Mouse (Mus musculus): ENCODE data around the gene Commd1. TPM values are rescaled to one million over a fixed set of nuclear protein-coding genes. Genes with fewer than 3 reads are reported as not detected.

Commd1 gene
- total and polyA plus RNA-seq, 3 experiments = 3.9 to 112 (median 86.6) TPM

DNA sequence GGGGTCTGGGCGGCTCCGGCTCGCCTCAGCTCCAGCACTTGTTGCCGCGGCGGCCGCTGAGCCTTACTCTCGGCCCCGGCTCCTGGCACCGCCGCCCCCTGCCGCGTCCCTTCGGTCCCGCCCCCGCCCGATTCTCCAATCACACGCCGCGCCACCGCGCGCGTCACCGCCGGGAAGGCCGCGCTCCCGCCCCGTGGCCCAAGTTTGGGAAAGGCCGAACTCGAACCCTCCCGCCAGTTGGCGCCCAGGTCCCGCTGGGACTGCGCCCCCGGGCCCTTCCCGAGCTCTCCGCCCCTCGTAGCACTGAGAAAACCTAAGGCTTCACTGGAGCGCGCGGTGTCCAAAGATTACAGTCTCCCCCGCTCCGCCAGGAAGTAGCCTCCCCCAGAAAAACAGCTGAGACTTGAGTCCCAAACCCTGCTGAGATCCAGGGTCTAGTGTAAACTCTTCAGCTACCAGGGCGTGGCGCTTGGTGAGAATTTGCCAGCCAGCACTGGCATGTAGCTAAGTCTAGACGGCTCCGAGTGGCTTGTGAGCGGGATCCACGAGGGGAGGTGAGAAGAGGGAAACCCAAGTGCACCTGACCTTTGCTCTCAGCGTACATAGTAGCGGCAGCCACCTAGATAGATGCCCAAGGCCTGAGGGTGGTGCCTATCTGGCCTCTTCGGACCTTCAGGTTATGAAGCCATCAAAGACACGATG, 122.4 kb downstream of the Commd1 start:
- peak; percentile 96 for DNase-seq

DNA sequence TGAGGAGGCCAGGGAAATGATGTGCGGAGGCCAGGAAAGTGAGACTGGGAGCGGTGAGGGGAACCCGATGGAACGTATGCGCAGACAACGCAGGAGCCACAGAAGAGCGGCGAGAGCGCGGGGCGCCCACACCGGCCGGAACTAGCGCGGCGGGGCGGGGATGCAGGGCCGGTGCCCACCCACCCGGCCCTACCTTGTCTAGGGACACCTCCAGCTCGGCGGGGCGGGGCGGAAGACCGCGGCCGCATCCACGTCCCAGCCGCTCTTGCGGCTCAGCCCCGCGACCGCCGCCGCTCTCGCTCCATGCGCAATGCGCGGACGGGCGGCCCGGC, 122.9 kb downstream of the Commd1 start:
- no peak for DNase-seq

DNA sequence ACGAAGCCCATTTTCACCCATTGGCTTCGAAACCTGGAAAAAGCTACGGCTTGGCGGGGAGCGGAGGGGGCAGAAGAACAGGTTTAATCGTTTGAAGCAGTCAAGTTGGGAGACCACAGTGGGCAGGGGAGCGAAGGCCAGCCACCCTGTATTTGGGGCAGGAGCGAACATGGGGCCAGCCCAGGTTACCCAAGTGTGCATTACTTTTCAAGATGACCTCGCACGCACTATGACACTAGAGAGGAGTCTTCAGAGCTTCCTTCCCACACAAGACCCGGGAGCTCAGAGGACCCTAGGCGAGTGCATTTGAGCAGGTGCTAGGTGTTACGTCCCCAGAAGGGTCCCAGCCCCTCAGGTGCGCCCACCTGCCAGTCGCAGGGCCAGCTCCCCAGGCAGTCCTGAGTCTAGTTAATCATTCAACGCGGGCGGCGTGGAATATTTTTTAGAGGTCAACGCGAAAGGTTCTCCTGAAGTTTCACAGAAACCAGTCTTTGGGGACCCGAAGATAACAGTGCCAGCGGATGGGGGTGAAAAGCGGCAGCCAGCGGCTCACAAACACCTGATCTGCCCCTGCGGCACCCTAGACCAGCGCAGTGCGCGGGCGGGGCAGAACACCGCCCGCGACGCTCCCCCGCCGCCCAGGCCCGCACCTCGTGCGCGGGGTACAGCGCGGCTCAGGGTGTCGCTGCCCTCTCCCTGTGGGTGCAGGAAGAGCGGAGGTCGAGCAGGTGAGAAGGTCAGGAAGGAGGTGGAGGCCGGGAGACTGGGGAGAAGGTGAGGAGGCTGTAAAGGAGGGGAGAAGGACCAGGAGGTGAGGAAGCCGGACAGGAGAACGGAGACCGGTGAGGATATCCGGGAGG, 123.5 kb downstream of the Commd1 start:
- no peak for DNase-seq

DNA sequence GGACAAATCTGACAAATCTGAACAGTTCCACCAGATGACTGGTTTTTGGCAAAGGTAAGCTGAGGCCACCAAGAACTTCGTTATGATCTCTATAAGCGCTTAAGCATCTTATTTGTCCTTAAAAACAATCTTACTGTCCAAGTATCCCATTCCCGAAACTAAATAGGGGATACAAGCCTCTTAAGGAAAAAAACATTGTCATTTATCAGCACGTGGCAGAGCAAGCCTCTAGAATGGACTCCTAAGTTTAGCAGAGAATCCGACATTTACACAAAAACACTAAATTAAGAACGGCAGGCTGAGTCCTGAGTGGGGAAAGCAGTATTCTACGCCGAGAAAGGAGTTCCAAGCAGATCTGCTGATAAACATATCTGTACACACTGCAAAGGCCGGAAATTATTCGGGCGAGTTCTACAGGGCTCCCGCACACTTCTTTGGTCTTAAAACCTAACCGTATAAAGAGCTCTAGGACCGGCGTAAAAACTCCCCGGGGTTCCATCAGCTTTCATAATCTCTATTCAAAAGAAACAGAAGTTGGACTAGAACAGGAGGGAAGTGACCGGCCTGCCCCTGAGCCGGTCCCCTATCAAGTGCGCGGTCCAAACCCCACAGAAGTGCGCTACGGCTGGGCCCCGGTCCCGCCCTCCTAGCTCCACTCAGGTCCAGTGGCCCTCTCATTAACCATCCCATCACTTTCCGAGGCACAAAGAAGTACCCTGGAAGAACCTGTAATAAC, 124.3 kb downstream of the Commd1 start:
- DNase-seq = peak; percentile 73

DNA sequence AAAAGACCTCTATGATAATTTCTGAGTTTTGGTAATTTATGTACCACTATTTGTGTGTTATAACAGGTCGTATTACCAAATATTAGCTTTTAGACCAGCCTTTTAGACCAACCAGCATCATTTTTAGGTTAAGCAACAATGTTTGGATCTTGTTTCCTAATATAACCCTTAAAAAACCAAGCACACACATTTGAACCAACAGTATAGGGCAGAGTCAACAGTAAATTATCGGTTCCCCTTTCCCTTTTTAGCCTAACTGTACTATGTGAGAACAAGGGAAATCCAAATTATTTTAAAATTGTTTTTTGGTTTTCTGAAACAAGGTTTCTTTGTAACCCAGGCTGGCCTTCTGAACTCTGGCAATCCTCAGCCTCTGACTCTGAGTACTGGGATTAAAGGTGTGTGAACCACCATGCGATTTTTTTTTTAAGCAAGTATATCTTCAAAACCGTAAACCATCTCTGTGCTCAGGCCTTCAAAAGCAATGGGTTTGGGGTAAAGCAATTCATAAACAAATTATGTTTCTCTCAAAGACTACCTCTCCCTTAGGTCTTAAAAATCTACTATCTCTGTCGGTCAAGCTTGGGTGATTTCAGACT, 125.0 kb downstream of the Commd1 start:
- DNase-seq = no peak

DNA sequence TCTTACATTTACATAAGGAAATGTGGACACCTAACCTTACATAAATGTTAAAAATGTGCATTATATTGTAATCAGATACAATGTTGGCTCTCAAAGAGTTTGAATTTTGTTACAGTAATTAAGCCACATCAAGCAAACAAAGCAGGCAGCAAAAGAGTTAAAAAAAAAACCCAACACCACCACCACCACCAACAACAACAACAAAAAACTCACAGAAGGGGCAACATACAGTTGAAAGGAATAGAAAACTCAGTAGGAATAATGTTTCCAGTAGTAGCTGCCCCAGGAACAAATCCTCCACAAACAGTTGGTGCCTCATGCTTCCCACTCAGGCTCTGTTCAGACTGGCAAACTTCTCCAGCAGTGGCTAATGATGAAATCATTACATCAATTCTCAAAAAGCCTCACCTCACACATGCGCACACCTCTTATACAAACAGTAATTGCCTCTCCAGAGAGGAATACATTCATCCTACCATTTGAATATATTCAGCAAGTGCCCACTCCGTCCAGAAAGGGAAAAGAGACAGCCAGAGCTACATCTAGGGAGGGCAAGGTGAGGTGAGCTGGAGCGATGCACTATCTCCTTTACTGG, 125.7 kb downstream of the Commd1 start:
- DNase-seq = peak; percentile 55

DNA sequence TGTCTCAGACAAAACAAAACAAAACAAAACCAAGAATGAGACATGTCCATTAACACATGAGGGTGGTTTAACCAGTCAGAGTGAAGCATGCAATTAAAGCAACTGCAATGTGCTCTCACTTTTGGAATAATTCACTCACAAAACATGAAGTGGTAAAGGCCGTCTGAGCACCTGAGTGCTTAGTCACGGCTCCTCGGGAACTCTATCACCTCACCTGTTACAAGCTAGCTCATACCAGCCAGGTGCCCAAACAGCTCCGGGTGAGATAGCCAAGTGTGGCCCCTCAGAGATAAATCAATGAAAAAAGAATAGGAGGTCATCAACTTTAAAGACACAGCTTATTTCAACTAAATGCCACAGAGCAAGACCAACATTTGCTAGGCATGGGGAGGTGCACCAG, 127.6 kb downstream of the Commd1 start:
- DNase-seq = no peak

DNA sequence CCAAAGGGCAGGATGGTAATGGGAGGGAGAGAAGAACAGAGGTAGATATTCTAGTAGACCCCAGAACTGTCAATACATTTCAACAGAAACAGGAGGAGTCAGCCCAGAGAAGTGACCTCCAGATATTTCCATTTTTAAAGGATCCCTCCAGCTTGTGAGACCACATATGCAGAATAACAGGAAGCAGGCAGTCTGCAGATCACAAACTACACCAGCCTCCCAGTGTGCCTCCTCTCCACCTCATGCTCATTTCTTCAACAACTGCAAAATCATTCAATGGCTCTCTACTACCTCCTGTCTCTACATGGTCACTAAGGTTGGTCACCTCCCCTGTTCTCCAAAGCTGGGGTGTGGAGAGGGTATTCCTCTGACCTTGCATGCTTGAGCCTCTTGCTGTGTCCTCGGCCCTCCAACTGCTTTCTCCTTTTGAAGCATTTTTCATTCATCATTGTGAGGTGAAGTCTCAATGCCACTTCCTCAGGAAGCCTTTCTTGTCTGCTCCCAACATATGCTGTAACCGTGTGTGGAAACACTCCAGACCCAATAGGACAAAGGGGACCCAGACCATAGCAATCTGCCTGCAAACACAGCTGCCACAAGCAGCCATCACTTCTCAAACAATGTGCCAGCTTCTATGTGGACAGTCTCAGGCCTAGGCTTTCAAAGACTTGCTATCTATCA, 128.6 kb downstream of the Commd1 start:
- peak; percentile 77 for DNase-seq

DNA sequence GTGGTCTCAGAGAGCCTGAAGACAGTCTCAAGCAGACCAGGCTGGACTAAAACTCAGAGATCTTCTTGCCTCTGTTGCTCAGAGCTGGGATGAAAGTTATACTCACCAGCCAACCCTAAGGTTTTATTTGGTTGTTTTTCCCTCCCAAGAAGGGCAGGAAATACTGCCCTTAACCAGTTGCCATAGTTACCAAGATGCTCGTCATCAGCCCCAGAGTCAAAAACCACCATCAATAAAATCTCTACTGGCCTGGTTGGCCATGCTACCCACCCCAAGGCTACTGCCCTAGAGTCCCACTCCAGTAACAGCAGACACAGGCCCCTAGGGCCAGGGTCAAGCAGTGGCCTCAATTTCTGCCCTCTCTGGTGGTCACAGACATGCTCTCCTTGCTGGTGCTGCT, 129.7 kb downstream of the Commd1 start:
- DNase-seq = no peak

DNA sequence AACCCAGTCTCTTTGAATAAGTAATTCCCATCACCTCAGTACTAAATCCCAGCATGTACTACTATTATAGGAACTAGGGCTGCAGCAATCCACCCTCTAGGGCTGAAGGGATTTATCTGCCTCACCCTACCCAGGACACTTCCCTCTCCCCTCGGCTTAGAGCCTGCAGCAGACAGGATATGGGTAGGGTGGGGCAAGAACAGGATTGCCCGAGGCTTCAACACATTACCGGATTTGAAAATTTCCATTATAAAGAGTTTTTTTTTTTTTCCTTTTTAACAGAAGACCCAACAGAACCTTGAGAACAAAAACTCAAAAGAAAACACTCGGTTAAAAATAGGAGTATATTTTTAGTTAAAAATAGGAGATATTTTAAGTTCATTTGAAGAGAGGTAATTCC, 130.8 kb downstream of the Commd1 start:
- DNase-seq = no peak

DNA sequence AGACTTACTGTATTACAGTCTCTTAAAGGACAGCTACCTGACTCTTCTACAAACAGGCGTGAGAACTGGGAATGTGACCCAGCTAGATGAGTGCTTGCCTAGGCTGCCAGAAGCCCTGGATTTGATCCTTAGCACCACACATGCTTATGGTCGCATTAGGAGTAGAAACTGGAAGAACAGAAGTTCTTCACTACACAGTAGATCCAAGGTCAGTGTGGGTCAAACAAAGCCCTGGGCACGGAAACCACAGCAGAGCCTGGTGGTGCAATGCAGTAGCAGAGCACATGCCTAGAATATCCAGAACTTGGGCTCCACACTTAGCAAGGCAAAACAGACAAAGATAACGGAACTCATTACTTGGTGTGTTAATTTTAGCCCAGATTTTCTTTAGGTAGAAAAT, 132.1 kb downstream of the Commd1 start:
- peak; percentile 53 for DNase-seq

DNA sequence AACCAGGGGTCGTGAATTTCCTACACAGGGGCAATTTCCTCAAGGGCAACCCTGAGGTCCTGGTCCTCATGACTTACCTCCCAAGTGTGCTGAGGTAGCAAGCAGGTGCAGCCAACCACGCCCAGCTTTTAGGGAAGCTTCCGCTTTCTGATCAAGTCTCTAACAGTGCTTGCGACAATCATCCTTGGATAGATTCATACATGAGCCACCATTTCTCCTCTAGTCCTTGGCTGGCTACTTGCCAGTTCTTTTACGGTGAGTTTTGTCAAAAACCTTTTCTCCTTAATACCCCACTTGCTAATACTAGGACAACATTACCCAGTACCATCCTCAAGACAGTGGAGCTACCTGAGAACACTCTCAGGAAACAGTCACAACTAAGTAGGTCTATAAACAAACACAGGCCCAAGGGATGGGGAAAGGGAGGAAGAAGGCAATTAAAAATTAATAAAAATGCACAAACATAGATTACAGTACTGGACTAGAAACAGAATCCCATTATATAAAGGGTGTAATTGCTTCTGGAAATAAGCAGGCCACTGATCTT, 133.5 kb downstream of the Commd1 start:
- DNase-seq = no peak

DNA sequence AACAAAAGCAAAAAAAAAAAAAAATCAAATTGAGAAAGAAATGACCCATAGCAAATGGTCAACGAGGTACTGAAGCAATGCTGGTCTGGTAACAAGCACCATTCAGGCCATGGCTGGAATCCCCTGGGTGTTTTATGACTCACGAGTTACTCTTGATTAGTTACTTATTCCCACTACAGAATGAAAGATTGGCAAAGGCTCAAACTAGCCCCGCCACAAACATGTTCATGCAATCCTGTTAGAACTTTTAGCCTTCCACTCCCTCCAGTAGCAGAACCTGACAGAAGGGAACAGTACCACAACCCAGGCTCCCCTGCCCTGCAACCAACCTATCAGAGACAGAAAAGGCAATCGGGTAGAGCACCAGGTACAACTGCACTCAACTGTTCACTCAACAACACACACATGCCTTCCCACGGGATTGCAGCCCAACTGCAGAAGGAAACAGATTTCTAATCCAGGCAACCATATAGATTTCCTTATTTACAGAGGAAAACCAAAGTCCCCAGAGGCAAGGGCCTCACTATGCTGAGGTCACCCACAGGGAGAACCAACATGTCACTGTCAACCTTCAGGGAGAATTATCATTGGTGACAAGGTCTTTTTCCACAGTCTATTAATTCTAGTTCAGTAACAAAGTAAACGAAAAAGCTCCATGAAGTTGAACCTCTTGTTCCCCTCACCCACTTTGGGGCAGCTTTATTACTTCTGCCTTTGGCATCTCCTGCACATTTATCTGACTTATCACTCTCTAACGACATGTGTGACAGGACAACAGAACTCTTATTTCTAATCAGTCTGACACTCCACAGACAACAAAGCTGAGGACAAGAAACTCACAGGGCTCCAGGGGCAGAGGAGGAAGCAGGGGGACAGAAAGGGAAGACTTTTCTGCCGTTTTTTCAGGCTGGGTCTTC, 134.2 kb downstream of the Commd1 start:
- peak; percentile 62 for DNase-seq

DNA sequence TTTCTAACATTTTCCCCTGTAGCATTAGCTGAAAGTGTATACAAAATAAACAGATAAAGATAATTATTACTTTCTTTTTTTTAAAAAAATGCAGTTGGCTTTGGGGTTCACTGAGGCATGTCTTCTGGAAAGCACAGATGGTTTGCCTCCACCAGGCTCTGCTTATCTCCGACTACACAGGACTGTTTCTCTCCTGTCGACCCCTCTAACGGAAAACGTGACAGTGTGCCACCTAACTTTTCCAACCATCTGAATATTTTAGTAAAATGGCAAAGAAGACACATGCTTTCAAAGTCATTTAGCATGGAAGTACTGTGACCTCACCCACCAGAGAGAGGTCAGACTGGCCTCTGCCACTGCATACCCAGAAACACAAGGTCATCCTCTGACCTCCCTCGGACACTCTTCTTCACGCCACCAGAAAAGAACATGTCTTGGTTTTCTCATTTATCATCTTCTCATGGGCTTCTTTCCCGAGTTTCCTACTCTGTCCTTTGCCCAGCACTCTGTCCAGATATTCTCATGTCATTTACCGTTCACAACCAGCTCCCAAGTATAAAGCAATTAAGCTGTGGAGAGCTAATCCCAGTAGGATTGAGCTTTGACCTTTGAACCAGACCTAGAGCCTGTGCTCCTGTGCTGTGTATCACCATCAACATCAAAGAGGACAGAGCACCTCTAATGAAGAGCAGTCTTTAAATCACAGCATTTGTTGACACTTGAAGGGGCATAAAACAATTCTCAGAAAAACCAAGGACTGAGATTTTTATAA, 135.0 kb downstream of the Commd1 start:
- peak; percentile 40 for DNase-seq

Other genes with a start within 250 kb of the Commd1 start
- 10 to 100 TPM; 47.6 to 64.7 TPM for gene B3gnt2, start 121.4 kb downstream of the Commd1 start, total RNA-seq (2021)
- gene B3gnt2, start 121.4 kb downstream of the Commd1 start, polyA plus RNA-seq (2012; rRNA removed) = 37.7 and 54.5 TPM in 2 replicates
- 10 to 100 TPM; 34.5 to 38.0 TPM for gene Zrsr1, start 10.4 kb downstream of the Commd1 start, total RNA-seq (2021)
- 8.9 and 9.6 TPM in 2 replicates for gene Zrsr1, start 10.4 kb downstream of the Commd1 start, polyA plus RNA-seq (2012; rRNA removed)
- 10 to 100 TPM; 39.3 to 39.4 TPM for gene Gm28048, start 292 bp downstream of the Commd1 start, total RNA-seq (2021)
- gene Gm28048, start 292 bp downstream of the Commd1 start, polyA plus RNA-seq (2012; rRNA removed) = not detected in 2 replicates
- gene Cct4, start 8.1 kb upstream of the Commd1 start, total RNA-seq (2021) = 100 to 1,000 TPM; 155 to 210 TPM
- gene Cct4, start 8.1 kb upstream of the Commd1 start, polyA plus RNA-seq (2012; rRNA removed) = 353 and 361 TPM in 2 replicates
- 10 to 100 TPM; 18.3 to 30.5 TPM for gene Fam161a, start 25.1 kb upstream of the Commd1 start, total RNA-seq (2021)
- 0.54 and 0.91 TPM in 2 replicates for gene Fam161a, start 25.1 kb upstream of the Commd1 start, polyA plus RNA-seq (2012; rRNA removed)

Data from adrenal gland, adult 2 months (tissue).